Mouse (Mus musculus): Measurements from ENCODE around the gene Hal.

- TF ChIP-seq EP300 (IDR thresholded peaks at IDR 0.05; ENCODE audit: low read depth) (no peak), CTCF (IDR thresholded peaks at IDR 0.05; ENCODE audit: low read depth) (no peak)
These were observed 12.8 kb downstream of the Hal start for GRCm38 (mm10) chr10:93501346-93501745.

Measured in heart, postnatal 0 days (tissue).